Mouse (Mus musculus): ENCODE data around the gene Golph3l. TPM values are rescaled to one million over a fixed set of nuclear protein-coding genes. Genes with fewer than 3 reads are reported as not detected.
"Not testable (repeated sequence)": the region's sequence is repeated elsewhere in the genome, so short reads cannot be mapped to it uniquely, and the experiment has no call there.

The Golph3l gene
- polyA plus RNA-seq, 1 experiment from 2014 or later: 27.9 TPM

- H3K27ac ChIP-seq (ENCODE audit: low read length): no peak overlapping the region
- H3K9me3 ChIP-seq (replicated peaks; ENCODE audit: control insufficient read depth, low read length): no peaks in the 10 kb centered on the region
- ATAC-seq (replicated peaks; ENCODE audit: extremely low read depth, insufficient read depth, low FRiP score): no peak
- H3K4me1 ChIP-seq (ENCODE audit: control insufficient read depth, insufficient read depth, low read length): no peaks in the 10 kb centered on the region
- no peak overlapping the region for H3K4me2 ChIP-seq (ENCODE audit: low read depth, low read length)
- H3K27me3 ChIP-seq (ENCODE audit: control insufficient read depth, insufficient read depth, low read length): no peaks in the 10 kb centered on the region
- 61% methylated on average over 1 of the region's 1 CpGs for WGBS
- H3K4me3 ChIP-seq (ENCODE audit: low read length): no peak overlapping the region
- H3K9ac ChIP-seq (ENCODE audit: low read length): no peak overlapping the region
- H3K36me3 ChIP-seq (ENCODE audit: control insufficient read depth, insufficient read depth): peaks cover 26% of the 10 kb centered on the region
These were observed 29.8 kb downstream of the Golph3l start for GRCm38 (mm10) chr3:95618511-95618910.

- Histone ChIP-seq H3K36me3 (ENCODE audit: control insufficient read depth, insufficient read depth) (peaks cover 20% of the 10 kb centered on the region), H3K4me2 (ENCODE audit: low read depth, low read length) (no peak overlapping the region), H3K4me3 (ENCODE audit: low read length) (no peak overlapping the region), H3K27me3 (ENCODE audit: control insufficient read depth, insufficient read depth, low read length) (no peaks in the 10 kb centered on the region), H3K9ac (ENCODE audit: low read length) (no peak overlapping the region), H3K4me1 (ENCODE audit: control insufficient read depth, insufficient read depth, low read length) (peaks cover 7% of the 10 kb centered on the region), H3K9me3 (replicated peaks; ENCODE audit: control insufficient read depth, low read length) (no peaks in the 10 kb centered on the region), H3K27ac (ENCODE audit: low read length) (no peak overlapping the region)
- ATAC-seq (replicated peaks; ENCODE audit: extremely low read depth, insufficient read depth, low FRiP score): no peak
- 60% methylated on average over 1 of the region's 1 CpGs for WGBS
These were observed 32.5 kb downstream of the Golph3l start for GRCm38 (mm10) chr3:95621241-95621640.

GRCm38 (mm10) chr3:95622421-95622820 is 33.7 kb downstream of the Golph3l start:
- H3K27ac ChIP-seq (ENCODE audit: low read length); H3K27me3 ChIP-seq (ENCODE audit: control insufficient read depth, insufficient read depth, low read length); H3K4me2 ChIP-seq (ENCODE audit: low read depth, low read length); ATAC-seq (replicated peaks; ENCODE audit: extremely low read depth, insufficient read depth, low FRiP score); H3K4me1 ChIP-seq (ENCODE audit: control insufficient read depth, insufficient read depth, low read length); H3K9me3 ChIP-seq (replicated peaks; ENCODE audit: control insufficient read depth, low read length); H3K4me3 ChIP-seq (ENCODE audit: low read length); H3K9ac ChIP-seq (ENCODE audit: low read length): not testable (repeated sequence)
- 87% methylated on average over 18 of the region's 20 CpGs for WGBS
- H3K36me3 ChIP-seq (ENCODE audit: control insufficient read depth, insufficient read depth): peaks cover 14% of the 10 kb centered on the region

GRCm38 (mm10) chr3:95623551-95623950 is 34.8 kb downstream of the Golph3l start:
- Histone ChIP-seq H3K9me3 (replicated peaks; ENCODE audit: control insufficient read depth, low read length) (no peaks in the 10 kb centered on the region), H3K9ac (ENCODE audit: low read length) (no peak overlapping the region), H3K27me3 (ENCODE audit: control insufficient read depth, insufficient read depth, low read length) (no peaks in the 10 kb centered on the region), H3K4me2 (ENCODE audit: low read depth, low read length) (no peak overlapping the region), H3K4me3 (ENCODE audit: low read length) (no peak overlapping the region), H3K4me1 (ENCODE audit: control insufficient read depth, insufficient read depth, low read length) (peaks cover 9% of the 10 kb centered on the region), H3K27ac (ENCODE audit: low read length) (no peak overlapping the region), H3K36me3 (ENCODE audit: control insufficient read depth, insufficient read depth) (peaks cover 10% of the 10 kb centered on the region)
- no peak for ATAC-seq (replicated peaks; ENCODE audit: extremely low read depth, insufficient read depth, low FRiP score)
- WGBS: 58% methylated on average over 2 of the region's 2 CpGs

- H3K9ac ChIP-seq (ENCODE audit: low read length): peak overlapping the region; percentile 63
- peak overlapping the region; percentile 82 for H3K27ac ChIP-seq (ENCODE audit: low read length)
- H3K9me3 ChIP-seq (replicated peaks; ENCODE audit: control insufficient read depth, low read length); ATAC-seq (replicated peaks; ENCODE audit: extremely low read depth, insufficient read depth, low FRiP score); H3K4me1 ChIP-seq (ENCODE audit: control insufficient read depth, insufficient read depth, low read length); H3K27me3 ChIP-seq (ENCODE audit: control insufficient read depth, insufficient read depth, low read length): not testable (repeated sequence)
- WGBS: 68% methylated on average over 5 of the region's 5 CpGs
- H3K36me3 ChIP-seq (ENCODE audit: control insufficient read depth, insufficient read depth): peaks cover 14% of the 10 kb centered on the region
- H3K4me2 ChIP-seq (ENCODE audit: low read depth, low read length): peak overlapping the region; percentile 60
- peak overlapping the region; percentile 72 for H3K4me3 ChIP-seq (ENCODE audit: low read length)
These were observed 35.3 kb downstream of the Golph3l start for GRCm38 (mm10) chr3:95623991-95624515.

- Histone ChIP-seq H3K4me2 (ENCODE audit: low read depth, low read length) (peak within 1 kb of the TSS; percentile 89), H3K36me3 (ENCODE audit: control insufficient read depth, insufficient read depth) (peaks cover 21% of the 10 kb centered on the region), H3K27ac (ENCODE audit: low read length) (peak within 1 kb of the TSS; percentile 84), H3K4me1 (ENCODE audit: control insufficient read depth, insufficient read depth, low read length) (peaks cover 9% of the 10 kb centered on the region), H3K27me3 (ENCODE audit: control insufficient read depth, insufficient read depth, low read length) (no peaks in the 10 kb centered on the region), H3K9me3 (replicated peaks; ENCODE audit: control insufficient read depth, low read length) (no peaks in the 10 kb centered on the region), H3K9ac (ENCODE audit: low read length) (peak within 1 kb of the TSS; percentile 75), H3K4me3 (ENCODE audit: low read length) (peak within 1 kb of the TSS; percentile 72)
- WGBS: under 1% methylated on average over 44 of the region's 44 CpGs
- ATAC-seq (replicated peaks; ENCODE audit: extremely low read depth, insufficient read depth, low FRiP score): peak; percentile 98
These were observed 36.1 kb downstream of the Golph3l start, which contains the start of gene Ensa for GRCm38 (mm10) chr3:95624628-95625503. TSS of gene Ensa (plus strand) at chr3:95624993.

GRCm38 (mm10) chr3:95627763-95628162 is 39.0 kb downstream of the Golph3l start:
- H3K36me3 ChIP-seq (ENCODE audit: control insufficient read depth, insufficient read depth): peaks cover 35% of the 10 kb centered on the region
- 78% methylated on average over 5 of the region's 5 CpGs for WGBS
- no peaks in the 10 kb centered on the region for H3K9me3 ChIP-seq (replicated peaks; ENCODE audit: control insufficient read depth, low read length)
- no peak overlapping the region for H3K9ac ChIP-seq (ENCODE audit: low read length)
- H3K27ac ChIP-seq (ENCODE audit: low read length): no peak overlapping the region
- no peak for ATAC-seq (replicated peaks; ENCODE audit: extremely low read depth, insufficient read depth, low FRiP score)
- no peak overlapping the region for H3K4me2 ChIP-seq (ENCODE audit: low read depth, low read length)
- no peak overlapping the region for H3K4me3 ChIP-seq (ENCODE audit: low read length)
- H3K4me1 ChIP-seq (ENCODE audit: control insufficient read depth, insufficient read depth, low read length): peaks cover 9% of the 10 kb centered on the region
- no peaks in the 10 kb centered on the region for H3K27me3 ChIP-seq (ENCODE audit: control insufficient read depth, insufficient read depth, low read length)

- ATAC-seq (replicated peaks; ENCODE audit: extremely low read depth, insufficient read depth, low FRiP score): no peak
- Histone ChIP-seq H3K9me3 (replicated peaks; ENCODE audit: control insufficient read depth, low read length) (no peaks in the 10 kb centered on the region), H3K27ac (ENCODE audit: low read length) (no peak overlapping the region), H3K4me3 (ENCODE audit: low read length) (no peak overlapping the region), H3K27me3 (ENCODE audit: control insufficient read depth, insufficient read depth, low read length) (no peaks in the 10 kb centered on the region), H3K4me1 (ENCODE audit: control insufficient read depth, insufficient read depth, low read length) (peaks cover 9% of the 10 kb centered on the region), H3K9ac (ENCODE audit: low read length) (no peak overlapping the region), H3K36me3 (ENCODE audit: control insufficient read depth, insufficient read depth) (peaks cover 46% of the 10 kb centered on the region), H3K4me2 (ENCODE audit: low read depth, low read length) (no peak overlapping the region)
- WGBS: 77% methylated on average over 4 of the region's 4 CpGs
These were observed 41.0 kb downstream of the Golph3l start for GRCm38 (mm10) chr3:95629755-95630154.

GRCm38 (mm10) chr3:95630856-95631255 is 42.1 kb downstream of the Golph3l start:
- no peak overlapping the region for H3K9ac ChIP-seq (ENCODE audit: low read length)
- WGBS: 66% methylated on average over 3 of the region's 3 CpGs
- H3K4me1 ChIP-seq (ENCODE audit: control insufficient read depth, insufficient read depth, low read length): peaks cover 5% of the 10 kb centered on the region
- H3K4me2 ChIP-seq (ENCODE audit: low read depth, low read length): no peak overlapping the region
- H3K9me3 ChIP-seq (replicated peaks; ENCODE audit: control insufficient read depth, low read length): no peaks in the 10 kb centered on the region
- H3K4me3 ChIP-seq (ENCODE audit: low read length): no peak overlapping the region
- no peak overlapping the region for H3K27ac ChIP-seq (ENCODE audit: low read length)
- no peaks in the 10 kb centered on the region for H3K27me3 ChIP-seq (ENCODE audit: control insufficient read depth, insufficient read depth, low read length)
- ATAC-seq (replicated peaks; ENCODE audit: extremely low read depth, insufficient read depth, low FRiP score): no peak
- H3K36me3 ChIP-seq (ENCODE audit: control insufficient read depth, insufficient read depth): peaks cover 47% of the 10 kb centered on the region
